Mouse (Mus musculus): ENCODE measurements around the gene Dgki. TPM values are rescaled to one million over a fixed set of nuclear protein-coding genes. Genes with fewer than 3 reads are reported as not detected.

The Dgki gene
- total RNA-seq, 4 experiments from 2014 or later, result 2.3 to 6.9 (median 4.9) TPM

GRCm38 (mm10) chr6:36844258-36844657 lies 455.7 kb downstream of the Dgki start:
- no peak for DNase-seq

- DNase-seq, result no peak
Measured at GRCm38 (mm10) chr6:36843031-36843488, 456.9 kb downstream of the Dgki start.

DNA sequence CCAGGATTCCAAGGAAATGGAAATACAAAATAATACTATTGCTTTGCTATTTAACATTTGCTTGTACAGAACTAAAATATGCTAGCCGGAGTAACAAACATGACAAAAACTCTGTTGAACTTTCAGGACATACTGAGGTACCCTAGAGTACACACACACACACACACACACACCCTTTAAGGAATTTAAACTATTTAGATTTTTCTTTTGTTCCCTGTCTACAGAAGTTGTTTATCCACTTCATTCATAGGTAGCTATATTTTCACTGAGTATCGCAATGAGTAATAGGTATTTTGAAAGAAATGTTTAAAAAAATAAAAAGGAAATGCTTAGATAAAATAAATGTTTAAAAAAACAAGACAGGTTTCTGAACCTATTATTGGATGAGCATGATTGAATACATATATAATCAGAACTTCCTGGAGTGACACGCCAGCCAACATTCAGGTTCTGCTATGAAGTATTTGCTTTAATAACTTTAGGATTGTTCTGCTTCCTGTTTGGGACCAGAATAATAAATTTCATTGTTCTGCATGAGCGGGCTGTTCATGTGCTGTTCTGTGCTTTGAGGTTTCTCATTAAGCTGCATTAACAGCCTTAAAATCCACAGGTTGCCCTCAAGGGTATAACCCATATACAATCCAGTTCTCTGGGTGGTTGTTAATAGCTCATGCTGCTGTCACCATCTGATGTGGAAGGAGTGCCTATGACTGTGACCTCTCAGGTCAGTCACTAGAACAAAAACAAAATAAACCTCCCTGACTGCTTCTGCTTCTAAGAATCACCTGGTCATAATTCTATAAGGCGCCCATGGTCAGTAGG lies 457.7 kb downstream of the Dgki start:
- no peak for DNase-seq

GRCm38 (mm10) chr6:36841701-36842100 lies 458.3 kb downstream of the Dgki start:
- DNase-seq, result no peak

- DNase-seq, result no peak
Measured at GRCm38 (mm10) chr6:36841174-36841573, 458.8 kb downstream of the Dgki start.

- no peak for DNase-seq
Measured at GRCm38 (mm10) chr6:36838747-36839146, 461.2 kb downstream of the Dgki start.

DNA sequence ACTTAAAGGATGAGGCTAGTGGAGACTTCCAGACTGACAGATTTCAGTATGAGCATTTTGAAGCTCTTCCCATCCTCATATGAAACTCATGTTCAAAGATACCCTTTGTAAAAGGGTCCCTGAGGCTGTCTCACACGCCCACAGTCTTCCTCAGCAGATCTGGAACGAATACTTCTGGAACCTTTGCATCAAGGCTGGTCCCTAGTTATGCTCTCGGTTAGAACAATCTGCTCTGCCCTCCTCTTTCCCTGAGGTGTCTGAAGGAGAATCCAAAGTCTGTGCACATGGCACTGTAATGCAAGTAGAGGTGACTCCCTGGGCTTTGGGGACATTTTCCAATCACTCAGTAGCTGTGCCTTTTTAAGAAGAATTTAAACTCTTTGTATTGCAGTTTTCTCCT lies 464.6 kb downstream of the Dgki start:
- no peak for DNase-seq

DNA sequence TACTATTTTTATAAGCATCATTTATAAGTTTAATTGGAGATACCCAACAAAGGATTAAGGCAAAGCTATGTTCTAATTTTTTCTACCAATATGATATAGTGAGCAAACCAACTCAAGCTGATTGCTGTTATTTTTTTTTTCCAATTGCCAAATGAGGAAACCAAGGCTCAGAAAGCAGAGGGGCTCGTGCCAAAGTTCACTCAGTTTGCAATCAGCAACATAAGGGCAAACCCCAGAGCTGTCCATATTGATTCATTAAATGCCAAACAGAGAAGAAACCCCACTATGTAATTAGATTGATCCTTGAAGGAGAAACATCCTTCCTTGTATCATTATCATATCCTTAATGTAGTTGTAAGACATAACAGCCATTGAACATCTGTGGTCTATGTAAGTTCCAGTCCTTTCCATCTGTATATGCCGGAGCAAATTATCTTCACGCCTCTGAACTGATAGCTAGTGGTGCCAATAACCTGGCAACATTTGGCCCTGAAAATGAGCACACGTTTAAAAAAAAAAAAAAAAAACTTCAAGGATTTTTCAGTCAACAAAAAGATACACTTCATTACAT lies 465.2 kb downstream of the Dgki start:
- no peak for DNase-seq

GRCm38 (mm10) chr6:36832681-36833080 lies 467.3 kb downstream of the Dgki start:
- DNase-seq, result no peak

DNA sequence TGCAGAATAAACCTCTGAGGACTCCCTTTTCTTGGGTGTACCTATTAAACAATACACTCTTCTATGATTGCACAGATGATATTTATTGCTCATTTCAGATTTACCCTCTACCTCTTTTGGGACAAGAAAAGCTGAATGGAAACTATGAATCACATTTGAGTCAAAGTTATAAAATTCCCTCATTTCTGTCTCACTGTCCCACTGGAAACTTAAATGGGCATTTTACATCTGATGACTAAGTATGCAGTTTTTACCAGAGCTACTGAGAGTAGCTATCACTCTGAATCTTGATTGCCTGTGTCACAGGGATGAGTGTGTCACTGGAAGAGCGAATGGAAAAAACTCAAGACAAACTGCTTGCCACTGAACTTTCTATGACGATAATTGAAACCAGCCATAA lies 467.8 kb downstream of the Dgki start:
- no peak for DNase-seq

DNA sequence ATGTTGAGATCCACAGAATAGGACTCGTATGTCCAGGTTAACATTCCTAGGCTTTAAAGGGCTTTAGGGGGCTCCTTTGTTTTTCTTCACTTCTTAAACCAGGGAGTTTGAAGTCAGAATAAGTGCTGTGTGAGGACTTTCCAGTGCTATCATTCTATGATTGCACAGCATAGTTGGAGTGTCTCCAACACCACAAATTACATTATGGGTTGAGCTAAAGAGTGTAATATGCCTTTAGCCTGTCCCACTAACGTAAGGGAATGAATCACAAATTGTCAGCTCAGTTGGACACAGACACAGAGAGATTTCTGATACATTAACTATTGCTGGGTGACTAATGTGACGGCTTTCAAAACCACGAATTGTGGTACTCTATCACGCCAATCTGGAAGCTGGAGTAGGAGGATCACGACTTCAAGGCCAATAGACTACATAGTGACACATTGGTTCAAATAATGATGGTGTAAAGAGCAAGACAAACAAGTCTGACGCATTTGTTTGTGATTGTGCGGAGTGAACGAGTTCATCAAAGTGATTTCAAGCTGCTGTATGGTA lies 469.5 kb downstream of the Dgki start:
- DNase-seq, result no peak

DNA sequence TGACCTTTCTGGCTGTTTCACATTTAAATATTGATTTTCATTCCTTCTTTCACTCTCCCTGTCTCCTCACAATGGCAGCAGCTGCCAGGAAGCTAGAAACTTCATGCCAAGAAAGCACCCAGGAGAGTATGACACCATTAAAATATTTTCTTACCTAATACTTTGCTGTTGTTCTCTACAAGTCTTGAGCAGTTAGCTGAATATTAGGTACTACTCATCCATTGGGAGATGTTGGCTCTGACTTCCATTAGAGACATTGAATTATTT lies 480.3 kb downstream of the Dgki start:
- DNase-seq, result no peak

GRCm38 (mm10) chr6:36819019-36819783 lies 480.8 kb downstream of the Dgki start:
- DNase-seq, result peak; percentile 26

DNA sequence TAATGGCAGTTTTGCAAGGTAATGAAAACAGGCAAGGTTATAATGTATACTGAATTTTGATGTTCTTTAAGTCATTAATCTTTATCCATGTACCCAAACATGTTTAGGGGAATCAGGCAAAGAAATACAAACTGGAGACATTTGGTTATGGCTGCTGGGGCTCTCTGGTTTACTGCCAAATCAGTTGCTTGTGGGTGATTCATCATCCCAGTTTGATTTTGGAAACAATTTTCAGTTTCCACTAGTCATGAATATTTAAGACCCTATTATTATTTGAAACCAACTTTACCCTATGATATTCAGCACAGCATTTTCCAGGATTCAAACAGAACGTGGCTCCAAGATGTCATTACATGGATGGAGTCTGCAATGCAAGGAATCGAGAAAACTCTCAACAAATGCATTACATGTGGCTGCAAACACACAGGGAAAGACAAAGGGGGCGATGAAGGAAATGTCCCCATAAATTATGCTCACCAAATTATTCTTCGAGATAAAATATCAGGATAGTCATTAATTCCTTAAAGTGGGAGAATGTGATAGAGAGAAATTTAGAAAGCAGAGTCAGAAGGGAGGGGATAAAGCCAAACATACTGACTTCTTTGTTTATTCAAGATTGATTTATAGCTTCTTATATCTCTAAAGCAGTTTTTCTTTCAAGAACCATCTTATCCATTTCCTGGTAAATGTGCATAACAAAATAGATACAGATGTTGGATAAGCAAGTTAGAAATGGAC lies 481.5 kb downstream of the Dgki start:
- DNase-seq, result no peak

DNA sequence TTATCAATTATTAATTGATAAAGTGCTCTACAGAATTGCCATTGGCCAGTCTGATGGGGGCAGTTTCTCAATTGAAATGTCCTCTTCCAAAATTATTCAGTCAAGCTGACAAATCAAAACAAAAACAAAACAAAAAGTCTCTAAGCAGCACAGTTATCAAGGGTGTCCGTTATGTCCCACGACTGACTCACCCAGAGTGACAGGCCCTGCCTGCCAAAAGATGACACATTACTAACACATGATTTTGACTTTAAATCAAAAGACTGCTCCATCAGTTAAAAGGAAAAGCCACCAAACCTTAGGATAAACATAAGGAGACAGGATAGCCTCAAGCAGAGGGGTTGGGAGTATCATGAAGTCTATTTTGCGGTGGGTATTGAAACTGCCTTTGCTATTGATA lies 483.3 kb downstream of the Dgki start:
- no peak for DNase-seq

DNA sequence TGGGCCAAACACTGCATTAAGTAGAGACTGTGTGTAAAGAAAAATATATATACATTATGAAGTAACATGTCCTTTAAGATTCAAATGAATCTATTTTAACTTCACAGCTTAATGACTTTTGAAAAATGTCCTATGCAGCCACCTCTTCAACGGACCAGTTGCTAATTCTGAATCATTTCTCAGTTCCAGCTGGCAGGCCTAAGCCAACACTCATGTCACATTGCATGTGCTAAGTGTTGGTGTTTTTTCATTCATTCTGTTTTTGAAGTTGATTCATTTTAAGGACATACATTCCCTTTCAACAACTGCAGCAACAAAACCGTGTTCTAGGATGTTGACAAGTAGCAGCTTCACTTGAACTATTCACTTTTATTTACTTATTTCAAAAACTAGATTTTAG lies 484.0 kb downstream of the Dgki start:
- no peak for DNase-seq

- DNase-seq, result no peak
Measured at GRCm38 (mm10) chr6:36812666-36813515, 487.1 kb downstream of the Dgki start.

DNA sequence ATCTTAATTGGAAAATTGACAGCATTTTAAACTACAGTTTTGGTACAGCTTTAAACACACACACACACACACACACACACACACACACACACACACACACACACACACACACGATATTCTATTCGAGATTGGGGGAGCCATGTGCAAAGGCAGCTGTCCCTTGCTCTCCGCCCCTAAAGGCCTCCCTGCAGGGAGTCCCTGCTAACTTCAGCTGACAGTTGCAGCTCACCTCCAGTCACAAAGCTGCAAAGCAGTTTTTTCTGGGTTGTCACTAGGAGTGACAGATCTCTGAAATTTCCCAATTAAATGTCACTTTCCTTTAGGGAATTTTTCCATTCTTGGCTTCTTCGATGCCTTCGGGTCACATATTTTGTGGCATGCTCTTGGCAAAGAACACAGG lies 489.5 kb downstream of the Dgki start:
- no peak for DNase-seq

GRCm38 (mm10) chr6:36809747-36810285 lies 490.2 kb downstream of the Dgki start, which contains the start of gene Ptn:
TSS of gene Ptn (minus strand) at chr6:36810220.
- DNase-seq, result peak; percentile 34

- DNase-seq, result no peak
Measured at GRCm38 (mm10) chr6:36809311-36809726, 490.7 kb downstream of the Dgki start.
